Comparison of ENCODE assay signal across 18 mouse cellular contexts in genomic region chr1:46905706-46906105, GRCm38 (mm10). TPM values are rescaled to one million over a fixed set of nuclear protein-coding genes. Genes with fewer than 3 reads are reported as not detected.
DNase-seq lines count a peak whose midpoint lies in the region; ATAC-seq and TF ChIP-seq lines count a peak whose summit lies in the region.
"Had no signal": no experiment of that assay in that cellular context is flagged by ENCODE, and none has a peak within 500 bp of the region (broad histone marks: within the 10 kb centered on the region; RNA-seq: fewer than 3 reads in every experiment).

No protein-coding gene starts in this region.

- no peak overlapping the region for H3K4me2 ChIP-seq in midbrain, postnatal 0 days (ENCODE audit: low read depth, low read length, poor library complexity, severe bottlenecking)
- H3K4me2 ChIP-seq: intestine, embryonic 15.5 days; neural tube, embryonic 12.5 days had no signal

- peak; percentile 76 for ATAC-seq in CD4-positive, CD25-positive, alpha-beta regulatory T cell, adult 4 months
- ATAC-seq in granulocyte monocyte progenitor cell, adult 5-6 weeks (replicated peaks; ENCODE audit: poor library complexity, severe bottlenecking), result peak; percentile 90
- peak; percentile 71; the same call in 1 of the 2 replicates for ATAC-seq in neutrophil, adult 5-6 weeks (ENCODE audit: extremely low read depth, insufficient number of reproducible peaks, low FRiP score, poor library complexity, severe bottlenecking)
- no peak for ATAC-seq in midbrain, postnatal 0 days (ENCODE audit: low FRiP score)
- ATAC-seq: intestine, embryonic 15.5 days had no signal

- H3K27me3 ChIP-seq in midbrain, postnatal 0 days (ENCODE audit: insufficient read depth, low read length), result no peaks in the 10 kb centered on the region
- H3K27me3 ChIP-seq: intestine, embryonic 15.5 days; neural tube, embryonic 12.5 days had no signal

- WGBS in midbrain, postnatal 0 days, result 86% methylated on average over 5 of the region's 5 CpGs

- H3K27ac ChIP-seq in midbrain, postnatal 0 days (ENCODE audit: low read depth, low read length), result no peak overlapping the region
- H3K27ac ChIP-seq: intestine, embryonic 15.5 days; neural tube, embryonic 12.5 days; stomach, postnatal 0 days had no signal

- H3K9me3 ChIP-seq in midbrain, postnatal 0 days (ENCODE audit: low read length), result no peaks in the 10 kb centered on the region
- H3K9me3 ChIP-seq: intestine, embryonic 15.5 days; neural tube, embryonic 12.5 days had no signal

- DNase-seq in layer of hippocampus, adult 18-20 months (ENCODE audit: low spot score in 2 of 2), result peak; percentile 11 to 16
- DNase-seq in layer of hippocampus, adult 8-10 months (ENCODE audit: low spot score in 2 of 2), result no peak
- DNase-seq in midbrain, postnatal 0 days (ENCODE audit: low spot score), result no peak
- DNase-seq in right cerebral cortex, adult 18-20 months, result no peak
- DNase-seq: adrenal gland, postnatal 14 days; cerebellum, postnatal 36 days; kidney, postnatal 14 days; lung, adult 18-20 months; lung, postnatal 4 days; midbrain, embryonic 14.5 days; right cerebral cortex, postnatal 4 days; thymus, postnatal 4 days had no signal

- no peak overlapping the region for H3K9ac ChIP-seq in midbrain, postnatal 0 days (replicated peaks; ENCODE audit: low read length, poor library complexity, severe bottlenecking)
- H3K9ac ChIP-seq: intestine, embryonic 15.5 days; neural tube, embryonic 12.5 days had no signal

- no peaks in the 10 kb centered on the region for H3K36me3 ChIP-seq in midbrain, postnatal 0 days (ENCODE audit: insufficient read depth, low read length)
- H3K36me3 ChIP-seq: intestine, embryonic 15.5 days; neural tube, embryonic 12.5 days had no signal

- H3K4me1 ChIP-seq in midbrain, postnatal 0 days (ENCODE audit: insufficient read depth, low read length), result no peaks in the 10 kb centered on the region
- H3K4me1 ChIP-seq: intestine, embryonic 15.5 days; neural tube, embryonic 12.5 days had no signal

- H3K4me3 ChIP-seq in midbrain, postnatal 0 days (ENCODE audit: low read depth, low read length), result no peak overlapping the region
- H3K4me3 ChIP-seq: intestine, embryonic 15.5 days; neural tube, embryonic 12.5 days had no signal

- no peak for TF ChIP-seq CTCF in midbrain, postnatal 0 days (IDR thresholded peaks at IDR 0.05)

RNA-seq across cellular contexts. Expression of gene Slc39a10, which starts 13.1 kb away (rescaled TPM):
- total RNA-seq in layer of hippocampus, adult 18-20 months (2021), result 100 to 1,000 TPM in 1 of 2 experiments, 10 to 100 TPM in 1; 96.4 to 102 TPM
- total RNA-seq in layer of hippocampus, adult 8-10 months (2022), result 100 to 1,000 TPM in 2 of 4 experiments, 10 to 100 TPM in 2; 83.4 to 108 (median 97.0) TPM
- 10 to 100 TPM; 15.2 to 15.8 TPM for polyA plus RNA-seq in CD4-positive, CD25-positive, alpha-beta regulatory T cell, adult 4 months (2017; shearing (Covaris generic))
- 12.3 and 12.5 TPM in 2 replicates for total RNA-seq in granulocyte monocyte progenitor cell, adult 5-6 weeks (2014; fragmentation: Nextera tagmentation)
- 13.4 and 21.1 TPM in 2 replicates for total RNA-seq in granulocyte monocyte progenitor cell, adult 5-6 weeks (2017)
- total RNA-seq in neutrophil, adult 5-6 weeks (2017), result 9.9 and 17.2 TPM in 2 replicates
- total RNA-seq in midbrain, postnatal 0 days (2014; rRNA removed), result 85.3 and 88.2 TPM in 2 replicates
- polyA plus RNA-seq in midbrain, postnatal 0 days (2015; fragmentation: Nextera tagmentation; extraction: Ambion mirVana), result 44.6 and 52.9 TPM in 2 replicates

Comparison
In these comparisons a context has a peak if more than half of its experiments do, and no peak if none do; other contexts are left out.
1. DNase-seq: peak in layer of hippocampus, adult 18-20 months (2 of 2); none in layer of hippocampus, adult 8-10 months (0 of 2), midbrain, postnatal 0 days (single experiment) and right cerebral cortex, adult 18-20 months (single experiment).